Mouse (Mus musculus): ENCODE measurements around the gene Olfr149. TPM values are rescaled to one million over a fixed set of nuclear protein-coding genes. Genes with fewer than 3 reads are reported as not detected.

The Olfr149 gene
- total RNA-seq (2023), result not detected

DNA sequence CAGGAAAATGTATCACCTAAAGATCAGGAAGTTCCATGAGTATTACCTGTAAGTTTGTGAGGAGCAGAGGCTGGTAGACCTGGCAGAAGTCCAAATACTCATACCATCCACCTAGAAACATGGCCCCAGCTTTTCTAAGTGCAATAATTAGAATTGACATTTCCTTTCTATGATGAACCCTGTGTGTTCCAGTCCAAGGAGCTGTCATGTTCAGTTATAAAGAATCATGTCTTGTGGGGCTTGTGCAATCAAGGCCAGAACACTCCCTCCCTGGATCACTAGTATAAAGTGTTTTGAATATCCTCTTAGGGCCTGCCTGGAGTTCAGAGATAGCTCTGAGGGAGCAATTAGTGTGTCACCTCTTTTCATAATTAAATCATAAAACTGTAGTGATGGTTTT lies at the start of gene Olfr149:
Olfr149 (minus strand) TSS at position 101 of the 400 bp plus-strand sequence.

DNA sequence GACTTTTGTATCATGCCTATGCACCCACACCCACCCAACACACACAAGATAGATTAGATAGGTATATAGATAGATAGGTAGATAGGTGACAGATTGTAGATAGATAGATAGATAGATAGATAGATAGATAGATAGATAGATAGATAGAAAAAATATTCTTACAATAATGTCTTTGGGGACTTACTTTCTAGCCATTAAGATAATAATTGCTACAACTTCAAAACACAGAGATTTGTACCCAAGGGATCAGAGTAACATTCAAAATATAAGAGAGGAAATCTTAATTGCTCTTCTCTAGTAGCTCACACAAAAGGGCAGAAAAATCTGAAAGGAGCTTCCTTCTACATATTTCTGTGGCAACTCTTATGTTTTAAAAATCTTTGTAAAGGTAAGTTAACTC lies 39.0 kb upstream of the Olfr149 start, which contains the start of gene Olfr967:
Olfr967 (plus strand) TSS at position 301 of the 400 bp plus-strand sequence.

DNA sequence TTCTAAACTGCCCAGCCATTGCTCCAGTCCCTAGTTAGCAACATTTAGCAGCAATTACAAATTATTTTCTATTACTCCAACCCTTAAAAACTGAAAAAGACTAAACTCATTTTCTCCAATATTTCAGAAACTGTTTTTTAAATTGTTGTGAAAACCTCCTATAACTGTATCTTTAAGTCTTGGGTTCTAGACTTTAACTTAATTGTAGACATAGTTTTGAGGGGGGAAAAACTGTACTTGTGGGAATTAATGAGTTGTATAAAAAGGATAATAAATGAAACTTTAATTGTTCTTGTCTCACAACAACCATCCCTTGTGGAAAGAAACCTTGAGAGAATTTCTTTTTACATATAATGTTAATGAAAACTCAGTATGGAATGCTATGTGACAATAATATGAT lies 23.8 kb upstream of the Olfr149 start, which contains the start of gene Olfr150:
Olfr150 (plus strand) TSS at position 301 of the 400 bp plus-strand sequence.

DNA sequence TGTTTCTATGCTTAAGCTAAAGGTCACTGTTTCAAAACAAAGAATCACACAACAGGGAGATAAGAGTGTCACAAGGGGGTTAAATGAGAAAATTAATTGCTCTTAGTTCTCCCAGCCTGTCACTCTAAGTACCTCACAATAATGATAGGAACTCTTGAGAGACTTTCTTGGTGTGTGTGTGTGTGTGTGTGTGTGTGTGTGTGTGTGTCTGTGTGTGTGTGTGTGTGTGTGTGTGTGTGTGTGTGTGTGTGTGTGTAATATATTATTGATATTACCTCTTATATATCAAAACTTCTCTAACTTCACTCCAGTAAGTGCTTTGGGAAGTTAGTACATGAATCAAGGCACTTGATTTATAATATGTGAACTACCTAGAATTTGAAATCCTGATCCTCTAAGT lies 4.1 kb upstream of the Olfr149 start, which contains the start of gene Olfr965:
Olfr965 (plus strand) TSS at position 301 of the 400 bp plus-strand sequence.

DNA sequence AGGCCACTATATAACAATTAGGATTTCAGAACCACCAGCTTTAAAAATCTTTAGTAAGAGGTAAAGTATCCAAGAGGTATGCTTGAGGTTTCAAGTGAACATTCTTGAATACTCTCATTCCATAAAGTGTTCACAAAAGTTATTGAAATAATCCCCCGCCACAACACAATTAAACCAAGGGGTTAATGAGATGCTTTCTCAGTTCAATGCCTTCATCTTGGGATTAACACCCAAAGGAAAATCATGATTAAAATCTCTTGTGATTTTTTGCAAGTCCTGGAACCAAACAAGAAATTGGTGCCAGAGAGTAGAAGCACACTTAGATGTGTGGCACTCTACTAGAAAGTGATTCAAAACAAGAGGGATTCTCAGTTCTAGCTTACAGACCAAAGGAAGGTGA lies 40.0 kb downstream of the Olfr149 start, which contains the start of gene Olfr963:
Olfr963 (plus strand) TSS at position 301 of the 400 bp plus-strand sequence.

Other genes with a start within 250 kb of the Olfr149 start
- not detected for gene Olfr955, start 235.2 kb downstream of the Olfr149 start, total RNA-seq (2023)
- gene Olfr44, start 213.1 kb downstream of the Olfr149 start, total RNA-seq (2023), result not detected
- gene Olfr957, start 191.3 kb downstream of the Olfr149 start, total RNA-seq (2023), result not detected
- gene Olfr958, start 153.1 kb downstream of the Olfr149 start, total RNA-seq (2023), result not detected
- not detected for gene Olfr959, start 131.5 kb downstream of the Olfr149 start, total RNA-seq (2023)
- 0.21 TPM for gene AW551984, start 102.7 kb downstream of the Olfr149 start, total RNA-seq (2023)
- gene Olfr148, start 96.5 kb downstream of the Olfr149 start, total RNA-seq (2023), result not detected
- not detected for gene Olfr960, start 85.7 kb downstream of the Olfr149 start, total RNA-seq (2023)
- gene Olfr961, start 62.0 kb downstream of the Olfr149 start, total RNA-seq (2023), result not detected
- not detected for gene Olfr963, start 39.9 kb downstream of the Olfr149 start, total RNA-seq (2023)
- gene Olfr965, start 4.2 kb upstream of the Olfr149 start, total RNA-seq (2023), result not detected
- not detected for gene Olfr150, start 23.9 kb upstream of the Olfr149 start, total RNA-seq (2023)
- gene Olfr967, start 39.1 kb upstream of the Olfr149 start, total RNA-seq (2023), result not detected
- gene Olfr968, start 76.1 kb upstream of the Olfr149 start, total RNA-seq (2023), result not detected
- not detected for gene Olfr969, start 83.8 kb upstream of the Olfr149 start, total RNA-seq (2023)
- not detected for gene Olfr970, start 101.7 kb upstream of the Olfr149 start, total RNA-seq (2023)
- gene Olfr971, start 129.8 kb upstream of the Olfr149 start, total RNA-seq (2023), result not detected
- not detected for gene Olfr972, start 159.3 kb upstream of the Olfr149 start, total RNA-seq (2023)
- not detected for gene Olfr229, start 200.2 kb upstream of the Olfr149 start, total RNA-seq (2023)
- not detected for gene Olfr974, start 230.4 kb upstream of the Olfr149 start, total RNA-seq (2023)
- not detected for gene Olfr975, start 244.9 kb upstream of the Olfr149 start, total RNA-seq (2023)